Mouse (Mus musculus) yolk sac, embryonic 10.5 days (tissue): ENCODE results near the gene Lin54.

Experiments
- DNase-seq: peaks from one replicate; pipeline ENCODE4 v3.0.0-alpha.2; 2017; ENCODE audit warnings: low spot score

Gene Lin54

DNA sequence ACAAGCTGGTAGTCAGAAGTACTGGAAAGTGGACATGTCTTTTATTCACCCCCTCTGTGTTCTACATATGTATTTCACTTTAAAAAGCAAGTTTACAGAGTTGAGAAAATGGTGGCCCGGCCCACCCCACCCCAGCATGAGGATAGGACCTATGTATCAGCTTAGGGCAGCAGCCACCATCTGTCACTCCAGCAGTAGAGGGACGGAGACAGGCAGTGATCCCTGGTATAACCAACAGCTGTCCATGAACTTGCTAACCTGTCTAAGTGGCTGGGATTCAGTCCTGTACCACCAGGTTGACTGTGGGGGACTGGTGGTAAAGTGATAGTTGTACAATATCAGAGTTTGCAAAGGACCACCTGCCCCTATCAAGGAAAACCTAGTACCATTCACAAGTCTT is 82.4 kb downstream of the Lin54 start:
- DNase-seq: no peak

GRCm38 (mm10) chr5:100415761-100416590 is 84.5 kb downstream of the Lin54 start, which contains the start of gene Sec31a:
Sec31a (minus strand) TSS chr5:100416234.
- DNase-seq: peak; percentile 97

DNA sequence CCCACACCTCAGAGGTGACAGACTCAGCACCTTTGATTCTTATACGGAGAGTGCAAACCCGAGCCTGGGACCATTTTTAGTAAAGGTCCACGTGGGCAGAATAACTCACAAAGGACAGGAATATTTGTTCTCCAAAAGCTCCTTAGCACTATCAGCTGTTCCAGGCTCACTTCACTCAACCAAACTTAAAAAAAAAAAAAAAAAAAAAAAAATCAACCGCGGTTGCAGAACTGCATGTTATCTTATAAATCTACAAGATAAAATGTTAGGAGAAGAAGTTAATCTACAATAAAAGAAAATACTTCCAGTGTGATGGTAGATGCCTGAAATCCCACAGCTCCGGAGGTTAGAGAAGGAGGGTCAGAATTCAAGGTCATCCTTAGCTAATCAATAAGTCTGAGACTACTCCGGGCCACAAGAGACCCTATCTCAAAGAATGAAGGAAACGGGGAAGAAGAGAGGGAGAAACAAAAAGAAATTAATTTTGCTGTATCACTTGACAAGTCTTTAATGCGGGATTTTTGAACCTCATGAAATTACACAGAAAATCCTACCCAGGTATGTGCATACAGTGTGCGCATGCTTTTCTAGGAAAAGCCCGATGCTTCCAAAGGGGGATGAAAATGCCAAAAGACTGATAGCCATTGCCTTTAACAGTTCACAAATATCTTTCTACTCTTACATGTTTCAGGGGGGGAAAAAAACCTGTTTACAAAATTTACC is 85.8 kb downstream of the Lin54 start:
- no peak for DNase-seq

DNA sequence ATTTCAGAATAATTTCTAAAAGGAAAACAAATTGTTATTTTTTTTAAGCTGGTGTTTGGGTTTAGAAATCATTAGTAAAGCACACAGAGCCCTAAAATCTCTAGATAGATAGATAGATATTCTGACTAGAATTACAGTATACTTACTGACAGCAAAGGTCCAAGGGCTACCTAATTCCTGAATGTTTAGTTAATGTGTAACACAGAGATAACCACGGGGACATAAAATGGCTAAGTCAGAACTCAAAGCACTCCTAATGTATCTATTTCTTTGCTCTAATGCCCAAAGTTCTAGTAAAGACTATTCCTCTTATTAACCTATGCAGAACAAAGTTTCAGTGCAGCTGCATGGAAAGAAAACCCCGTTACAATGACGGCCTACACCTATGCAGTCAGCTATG is 87.6 kb downstream of the Lin54 start:
- DNase-seq: no peak

GRCm38 (mm10) chr5:100410281-100410680 is 90.2 kb downstream of the Lin54 start:
- DNase-seq: no peak

GRCm38 (mm10) chr5:100408485-100408884 is 92.0 kb downstream of the Lin54 start:
- no peak for DNase-seq

GRCm38 (mm10) chr5:100396753-100397152 is 103.7 kb downstream of the Lin54 start:
- no peak for DNase-seq

- no peak for DNase-seq
These were observed 106.8 kb downstream of the Lin54 start for GRCm38 (mm10) chr5:100393681-100394080.

DNA sequence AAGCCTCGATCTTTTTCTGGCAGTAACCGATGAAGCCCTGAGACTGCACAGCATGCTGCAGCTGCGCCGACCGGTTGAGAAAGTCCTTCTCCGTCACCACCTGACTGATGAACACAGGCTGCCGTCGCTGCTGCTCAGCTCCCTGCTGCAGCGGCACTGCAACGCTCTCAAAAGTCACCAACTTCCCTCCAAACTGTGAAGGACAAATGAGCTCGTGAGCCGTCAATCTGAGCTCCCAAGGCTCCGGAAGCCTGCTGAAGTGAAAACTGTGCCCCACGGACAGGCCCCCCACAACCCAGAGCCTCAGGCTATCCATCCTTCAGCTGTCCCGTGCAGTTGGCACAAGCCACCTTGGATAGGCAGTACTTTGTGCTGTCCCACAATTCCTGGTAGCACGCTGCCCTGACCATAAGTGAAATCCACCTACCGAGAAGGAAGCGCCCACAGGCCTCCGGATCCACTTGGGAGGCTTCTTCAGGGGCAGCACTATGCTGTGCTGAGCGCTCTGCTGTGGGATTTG is 107.9 kb downstream of the Lin54 start:
- DNase-seq: no peak
